Mouse (Mus musculus) layer of hippocampus, adult 8-10 months (tissue): ENCODE data around the gene Ugt1a6a. TPM values are rescaled to one million over a fixed set of nuclear protein-coding genes. Genes with fewer than 3 reads are reported as not detected.

Experiments
- DNase-seq, 2 experiments: peaks; one replicate each; pipeline ENCODE4 v3.0.0; 2022; ENCODE audit warnings: low spot score in 2 of 2
- total RNA-seq, 4 experiments: library from RNA; stranded (reverse); gene quantifications; 2 replicates each; pipeline ENCODE4 v1.2.4; 2022

Ugt1a6a gene
- total RNA-seq, 4 experiments from 2014 or later: 1.4 to 4.1 (median 2.2) TPM

DNA sequence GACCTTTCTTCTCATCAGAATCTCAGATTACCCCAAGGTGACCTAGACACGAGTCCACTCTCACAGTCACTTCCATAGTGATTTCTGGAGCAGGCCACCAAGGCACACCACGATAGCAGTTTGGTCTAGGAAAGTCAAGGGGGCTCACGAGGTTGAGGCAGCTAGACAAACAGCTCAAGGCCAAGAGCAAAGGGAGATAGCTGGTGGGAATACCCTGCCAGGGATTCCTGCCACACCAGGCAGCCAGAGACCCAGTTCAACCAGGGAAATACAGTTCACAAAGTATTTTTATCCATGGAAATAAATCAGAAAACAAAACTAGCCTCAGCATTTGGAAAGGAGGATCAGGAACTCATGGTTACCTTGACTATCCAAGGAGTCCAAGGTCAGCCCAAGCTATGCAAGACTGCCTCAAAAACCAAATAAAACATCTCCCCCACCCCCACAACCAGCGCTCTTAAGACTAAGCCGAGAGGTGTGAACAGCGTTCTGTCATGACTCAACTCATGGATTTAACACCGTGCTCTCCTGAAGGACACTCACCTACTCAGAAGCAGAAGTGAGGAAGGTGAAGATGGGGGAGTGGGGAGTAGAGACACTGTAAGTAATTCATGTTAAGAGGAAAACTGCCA, 129.7 kb downstream of the Ugt1a6a start:
- no peak for DNase-seq

DNA sequence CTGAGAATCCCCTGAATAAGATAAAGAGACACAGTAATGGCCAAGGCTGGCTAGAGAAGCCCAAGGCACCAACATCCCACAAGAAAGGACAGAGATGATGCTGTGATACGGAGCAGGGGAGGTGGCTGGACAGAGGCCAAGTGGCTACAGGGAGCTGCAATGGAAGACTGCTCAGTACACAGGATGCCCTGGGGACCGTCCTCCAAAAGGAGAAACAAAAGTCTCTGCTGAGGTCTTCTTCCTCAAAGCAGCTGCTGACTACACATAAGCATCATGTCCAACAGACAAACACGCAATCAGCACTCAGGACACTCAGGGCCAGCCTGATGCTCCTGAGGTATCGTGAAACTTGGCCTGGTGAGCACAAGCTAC, 130.2 kb downstream of the Ugt1a6a start:
- no peak for DNase-seq

DNA sequence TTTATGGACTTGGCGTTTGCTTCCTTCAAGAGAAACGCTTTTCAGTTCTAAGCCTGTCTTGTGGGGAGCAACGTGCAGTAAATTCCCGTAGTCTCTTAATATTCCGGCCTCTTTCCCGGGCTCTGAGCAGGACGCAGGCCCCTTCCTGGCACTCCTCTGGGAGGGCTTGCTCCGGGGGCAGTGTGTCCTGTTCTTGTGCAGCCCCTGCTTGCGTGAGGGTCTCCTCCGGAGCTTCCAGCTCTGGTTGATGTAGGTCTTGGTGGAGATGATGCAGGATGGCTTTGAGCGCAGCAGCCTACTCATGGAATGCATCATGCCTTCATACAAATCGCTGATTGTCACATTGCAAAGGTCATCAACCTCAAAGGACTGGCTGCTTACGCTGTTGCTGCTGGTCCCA, 131.5 kb downstream of the Ugt1a6a start:
- DNase-seq: no peak

DNA sequence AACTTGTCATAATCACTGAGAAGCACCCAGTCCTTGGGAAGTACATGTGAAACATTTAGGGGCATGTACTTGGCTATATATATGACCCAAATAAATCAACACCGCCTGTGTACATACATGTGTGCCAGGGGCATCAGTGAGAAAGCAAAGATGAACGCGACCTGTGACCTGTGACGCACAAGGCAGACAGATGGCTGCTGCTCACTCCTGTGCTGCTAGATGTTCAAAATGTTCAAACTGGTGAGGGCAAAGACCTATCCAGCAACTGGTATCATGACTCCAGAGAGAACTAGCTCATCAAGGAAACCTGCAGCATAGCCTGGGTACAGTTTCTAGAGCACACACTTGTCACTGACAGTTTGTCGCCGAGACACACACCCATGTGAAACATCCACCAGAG, 132.9 kb downstream of the Ugt1a6a start:
- DNase-seq: no peak

DNA sequence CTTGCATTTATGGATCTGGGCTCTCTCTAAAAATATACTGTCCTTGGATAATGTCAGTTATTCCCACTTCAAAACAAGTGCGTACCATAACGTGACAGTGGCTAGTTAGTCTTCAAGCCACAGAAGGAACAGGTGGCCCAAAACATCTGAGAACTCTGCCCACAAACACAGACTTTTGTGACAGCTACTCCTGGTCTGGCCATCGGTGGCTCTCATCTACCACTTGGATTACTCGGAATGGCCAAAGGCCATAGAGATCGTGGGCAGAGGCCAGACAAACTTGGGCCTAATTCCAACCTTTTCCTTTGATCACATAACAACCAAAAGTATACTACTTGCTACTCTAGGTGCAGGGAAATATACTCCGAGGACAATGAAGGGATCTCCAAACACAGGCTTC, 133.5 kb downstream of the Ugt1a6a start:
- DNase-seq: no peak

Other genes with a start within 250 kb of the Ugt1a6a start
- 10 to 100 TPM; 23.6 to 33.7 (median 25.8) TPM for gene Usp40, start 126.3 kb upstream of the Ugt1a6a start, total RNA-seq
- not detected for gene Ugt1a10, start 79.4 kb upstream of the Ugt1a6a start, total RNA-seq
- gene Ugt1a9, start 64.0 kb upstream of the Ugt1a6a start, total RNA-seq: not detected
- gene Ugt1a8, start 47.0 kb upstream of the Ugt1a6a start, total RNA-seq: not detected
- 1 to 10 TPM in 2 of 4 experiments, under 1 TPM in 2; 0.37 to 3.8 (median 2.2) TPM for gene Ugt1a7c, start 39.7 kb upstream of the Ugt1a6a start, total RNA-seq
- under 1 TPM in 2 of 4 experiments, not detected in 2; 0.34 TPM for gene Ugt1a6b, start 31.6 kb upstream of the Ugt1a6a start, total RNA-seq
- under 1 TPM in 1 of 4 experiments, not detected in 3; 0.65 TPM for gene Ugt1a5, start 31.2 kb downstream of the Ugt1a6a start, total RNA-seq
- gene Ugt1a2, start 65.8 kb downstream of the Ugt1a6a start, total RNA-seq: under 1 TPM in 1 of 4 experiments, not detected in 3; 0.53 TPM
- 1 to 10 TPM; 1.7 to 3.7 (median 2.6) TPM for gene Dnajb3, start 71.0 kb downstream of the Ugt1a6a start, total RNA-seq
- not detected for gene Ugt1a1, start 77.2 kb downstream of the Ugt1a6a start, total RNA-seq
- under 1 TPM in 2 of 4 experiments, not detected in 2; 0.06 to 0.16 TPM for gene Mroh2a, start 92.2 kb downstream of the Ugt1a6a start, total RNA-seq
- gene Hjurp, start 142.8 kb downstream of the Ugt1a6a start, total RNA-seq: 10 to 100 TPM; 34.5 to 51.6 (median 42.5) TPM
- under 1 TPM in 2 of 4 experiments, not detected in 2; 0.09 to 0.22 TPM for gene Trpm8, start 142.9 kb downstream of the Ugt1a6a start, total RNA-seq